Mouse (Mus musculus) MEL (cell line): ENCODE measurements around the gene Amhr2. TPM values are rescaled to one million over a fixed set of nuclear protein-coding genes. Genes with fewer than 3 reads are reported as not detected.

Experiments used
- DNase-seq: peaks from one replicate; pipeline ENCODE4 v3.0.0; 2011; ENCODE audit warnings: low read depth, low spot score
- H3K27ac ChIP-seq: 2 replicates; pipeline ENCODE4 v1.5.1; 2012; ENCODE audit warnings: low read depth, mild to moderate bottlenecking, control low read depth, low read length, moderate library complexity; ENCODE audit not compliant: control insufficient read depth
- H3K27me3 ChIP-seq, 2 experiments: fragments of 150-350 bp in 1 of 2; sonication (generic) in 1 of 2; 2 replicates each; pipeline ENCODE4 v1.6.1; 2012; ENCODE audit warnings: low read length in 2 of 2, mild to moderate bottlenecking in 2 of 2, improper control_type of control experiment in 1 of 2, moderate library complexity in 1 of 2; ENCODE audit not compliant: insufficient read depth in 2 of 2, control insufficient read depth in 1 of 2
- H3K36me3 ChIP-seq, 2 experiments: 2 replicates each; pipeline ENCODE4 v1.6.1; 2012 to 2014; ENCODE audit warnings: low read length in 2 of 2, improper control_type of control experiment in 1 of 2, inconsistent platforms in 1 of 2, mild to moderate bottlenecking in 1 of 2; ENCODE audit not compliant: insufficient read depth in 2 of 2, control insufficient read depth in 1 of 2
- H3K4me1 ChIP-seq, 2 experiments: fragments of 150-350 bp in 1 of 2; sonication (generic) in 1 of 2; 2 replicates each; pipeline ENCODE4 v1.6.1; 2012; ENCODE audit warnings: low read length in 2 of 2, improper control_type of control experiment in 1 of 2, mild to moderate bottlenecking in 1 of 2; ENCODE audit not compliant: insufficient read depth in 2 of 2, control insufficient read depth in 1 of 2
- H3K4me3 ChIP-seq, 2 experiments: fragments of 150-350 bp in 1 of 2; sonication (generic) in 1 of 2; 2 replicates each; pipeline ENCODE4 v1.5.1; 2012; ENCODE audit warnings: low read depth in 2 of 2, low read length in 2 of 2, mild to moderate bottlenecking in 2 of 2, moderate library complexity in 2 of 2, control low read depth in 1 of 2, improper control_type of control experiment in 1 of 2; ENCODE audit not compliant: control insufficient read depth in 1 of 2, insufficient read depth in 1 of 2
- H3K79me2 ChIP-seq: 2 replicates; pipeline ENCODE4 v1.6.1; 2012; ENCODE audit warnings: mild to moderate bottlenecking, low read length, moderate library complexity; ENCODE audit not compliant: control insufficient read depth, poor library complexity, insufficient read depth
- H3K9ac ChIP-seq: 2 replicates; pipeline ENCODE4 v1.6.1; 2012; ENCODE audit warnings: low read depth, mild to moderate bottlenecking, control low read depth, low read length, moderate library complexity; ENCODE audit not compliant: control insufficient read depth, poor library complexity, severe bottlenecking
- H3K9me3 ChIP-seq: fragments of 150-350 bp; sonication (generic); replicated peaks from 2 replicates; pipeline ENCODE4 v1.6.1; 2012; ENCODE audit warnings: mild to moderate bottlenecking, low read length, improper control_type of control experiment, moderate library complexity; ENCODE audit not compliant: insufficient read depth
- BHLHE40 ChIP-seq: IDR thresholded peaks from 2 replicates; pipeline ENCODE4 v1.6.1; 2012; ENCODE audit warnings: low read depth, mild to moderate bottlenecking, inconsistent platforms, low read length, improper control_type of control experiment, borderline replicate concordance
- CTCF ChIP-seq, 3 experiments: IDR thresholded peaks in 2 of 3; conservative IDR thresholded peaks in 1 of 3; 2 replicates each; pipeline ENCODE4 v1.5.1; 2011 to 2012; ENCODE audit warnings: low read length in 3 of 3, low read depth in 2 of 3, mild to moderate bottlenecking in 2 of 3, improper control_type of control experiment in 1 of 3, inconsistent platforms in 1 of 3, mixed read lengths in 1 of 3, moderate library complexity in 1 of 3; ENCODE audit not compliant: control insufficient read depth in 1 of 3, insufficient read depth in 1 of 3, poor library complexity in 1 of 3, severe bottlenecking in 1 of 3
- E2F4 ChIP-seq: IDR thresholded peaks from 2 replicates; pipeline ENCODE4 v1.6.1; 2011; ENCODE audit warnings: low read depth, low read length, improper control_type of control experiment, borderline replicate concordance
- ELF1 ChIP-seq: IDR thresholded peaks from 2 replicates; pipeline ENCODE4 v1.6.1; 2014; ENCODE audit warnings: low read depth, mild to moderate bottlenecking, inconsistent platforms, low read length, improper control_type of control experiment, moderate library complexity
- EP300 ChIP-seq, 2 experiments: IDR thresholded peaks; 2 replicates each; pipeline ENCODE4 v1.6.1; 2011; ENCODE audit warnings: improper control_type of control experiment in 2 of 2, low read length in 2 of 2, low read depth in 1 of 2, mild to moderate bottlenecking in 1 of 2
- ETS1 ChIP-seq: IDR thresholded peaks from 2 replicates; pipeline ENCODE4 v1.6.1; 2012; ENCODE audit warnings: low read depth, mild to moderate bottlenecking, inconsistent platforms, low read length, improper control_type of control experiment, moderate library complexity
- GABPA ChIP-seq: IDR thresholded peaks from 2 replicates; pipeline ENCODE4 v1.6.1; 2012; ENCODE audit warnings: low read depth, mild to moderate bottlenecking, inconsistent platforms, low read length, improper control_type of control experiment, moderate library complexity
- HCFC1 ChIP-seq: IDR thresholded peaks from 2 replicates; pipeline ENCODE4 v1.6.1; 2012; ENCODE audit warnings: low read depth, mild to moderate bottlenecking, inconsistent platforms, low read length, improper control_type of control experiment, moderate library complexity
- KAT2A ChIP-seq: conservative IDR thresholded peaks from 2 replicates; pipeline ENCODE4 v1.6.1; 2012; ENCODE audit warnings: low read depth, low read length, improper control_type of control experiment, inconsistent platforms
- MAFK ChIP-seq: IDR thresholded peaks from 2 replicates; pipeline ENCODE4 v1.6.1; 2011; ENCODE audit warnings: low read depth, mild to moderate bottlenecking, low read length, improper control_type of control experiment, borderline replicate concordance
- MXI1 ChIP-seq: IDR thresholded peaks from 2 replicates; pipeline ENCODE4 v1.6.1; 2011; ENCODE audit warnings: mild to moderate bottlenecking, low read depth, low read length, improper control_type of control experiment
- NRF1 ChIP-seq: IDR thresholded peaks from 2 replicates; pipeline ENCODE4 v1.6.1; 2014; ENCODE audit warnings: low read depth, mild to moderate bottlenecking, inconsistent platforms, low read length, improper control_type of control experiment, moderate library complexity; ENCODE audit not compliant: poor library complexity, insufficient read depth, severe bottlenecking
- POLR2A ChIP-seq, 2 experiments: IDR thresholded peaks; 2 replicates each; pipeline ENCODE4 v1.6.1; 2011 to 2012; ENCODE audit warnings: low read length in 2 of 2, mild to moderate bottlenecking in 2 of 2, control low read depth in 1 of 2, improper control_type of control experiment in 1 of 2, low read depth in 1 of 2, moderate library complexity in 1 of 2; ENCODE audit not compliant: control insufficient read depth in 1 of 2, insufficient read depth in 1 of 2, poor library complexity in 1 of 2
- POLR2AphosphoS5 ChIP-seq: IDR thresholded peaks from 2 replicates; pipeline ENCODE4 v1.6.1; 2012; ENCODE audit warnings: low read depth, borderline replicate concordance, mild to moderate bottlenecking, inconsistent platforms, low read length, moderate library complexity, mixed read lengths
- RAD21 ChIP-seq: IDR thresholded peaks from 2 replicates; pipeline ENCODE4 v1.6.1; 2011; ENCODE audit warnings: mild to moderate bottlenecking, low read depth, low read length, improper control_type of control experiment
- RCOR1 ChIP-seq: IDR thresholded peaks from 2 replicates; pipeline ENCODE4 v1.6.1; 2012; ENCODE audit warnings: low read depth, mild to moderate bottlenecking, inconsistent platforms, low read length, improper control_type of control experiment
- SIN3A ChIP-seq: IDR thresholded peaks from 2 replicates; pipeline ENCODE4 v1.6.1; 2012; ENCODE audit warnings: low read length, improper control_type of control experiment, inconsistent platforms
- SMC3 ChIP-seq: IDR thresholded peaks from 2 replicates; pipeline ENCODE4 v1.6.1; 2011; ENCODE audit warnings: low read depth, low read length, improper control_type of control experiment
- TAL1 ChIP-seq: IDR thresholded peaks from 2 replicates; pipeline ENCODE4 v1.6.1; 2012; ENCODE audit warnings: mild to moderate bottlenecking, inconsistent platforms, low read length, moderate library complexity, mixed read lengths
- UBTF ChIP-seq: IDR thresholded peaks from 2 replicates; pipeline ENCODE4 v1.6.1; 2012; ENCODE audit warnings: low read depth, mild to moderate bottlenecking, inconsistent platforms, low read length, improper control_type of control experiment, moderate library complexity, borderline replicate concordance; ENCODE audit not compliant: insufficient read depth
- USF1 ChIP-seq: IDR thresholded peaks from 2 replicates; pipeline ENCODE4 v1.6.1; 2014; ENCODE audit warnings: low read depth, mild to moderate bottlenecking, inconsistent platforms, low read length, improper control_type of control experiment, moderate library complexity
- ZKSCAN1 ChIP-seq: IDR thresholded peaks from 2 replicates; pipeline ENCODE4 v1.6.1; 2012; ENCODE audit warnings: low read depth, mild to moderate bottlenecking, inconsistent platforms, low read length, improper control_type of control experiment, moderate library complexity
- ZMIZ1 ChIP-seq: IDR thresholded peaks from 2 replicates; pipeline ENCODE4 v1.6.1; 2012; ENCODE audit warnings: low read depth, mild to moderate bottlenecking, inconsistent platforms, low read length, improper control_type of control experiment, moderate library complexity
- polyA plus RNA-seq, 2 experiments: library from polyadenylated mRNA; stranded (reverse) in 1 of 2; unstranded in 1 of 2; fragments of >175 nt in 1 of 2; fragments of >200 nt in 1 of 2; gene quantifications; 2 replicates each; pipeline versions ENCODE4 v1.2.1 to v1.2.4; 2012; ENCODE audit warnings: low replicate concordance in 2 of 2, low read depth in 1 of 2; ENCODE audit not compliant: insufficient read length in 2 of 2, insufficient read depth in 1 of 2, missing spikeins in 1 of 2
- total RNA-seq: library from RNA; depleted of rRNA; stranded (reverse); fragments of 300-350 nt; gene quantifications from 2 replicates; pipeline ENCODE4 v1.2.3, GENCODE M21; 2012

Amhr2 gene
- total and polyA plus RNA-seq, 3 experiments: 6.9 to 22.7 TPM; not detected in 1

GRCm38 (mm10) chr15:102408558-102409130, 36.5 kb upstream of the Amhr2 start:
- H3K27ac ChIP-seq: no peak overlapping the region
- H3K79me2 ChIP-seq: peaks cover 46% of the 10 kb centered on the region
- DNase-seq: peak; percentile 63
- no peak overlapping the region for H3K4me3 ChIP-seq
- peak; percentile 59 for TF ChIP-seq TAL1
- TF ChIP-seq USF1: no peak
- TF ChIP-seq ZKSCAN1: no peak
- no peak for TF ChIP-seq HCFC1
- TF ChIP-seq ELF1: no peak
- no peak for TF ChIP-seq NRF1
- TF ChIP-seq EP300 (IDR thresholded peaks at IDR 0.05; ENCODE audit: low read depth in 1 of 2, low read length in 2 of 2): 0 out of 4 replicates have a peak, but pooled peaks of 1 of the 2 experiments have one; percentile 27
- TF ChIP-seq, all 39 proteins: peak for 2
- Histone ChIP-seq H3K9ac (no peak overlapping the region), H3K4me1 (peaks cover 5 to 21% of the 10 kb centered on the region in 2 experiments; a peak in 3 of 4 replicates), H3K9me3 (no peaks in the 10 kb centered on the region), H3K27me3 (no peaks in the 10 kb centered on the region), H3K36me3 (peaks cover 11 to 44% of the 10 kb centered on the region in 2 experiments)

- Histone ChIP-seq H3K9me3 (no peaks in the 10 kb centered on the region), H3K79me2 (peaks cover 50% of the 10 kb centered on the region), H3K27me3 (no peaks in the 10 kb centered on the region), H3K4me1 (peaks cover 5 to 21% of the 10 kb centered on the region in 2 experiments; a peak in 3 of 4 replicates), H3K4me3 (no peak overlapping the region), H3K9ac (no peak overlapping the region), H3K27ac (no peak overlapping the region), H3K36me3 (peaks cover 15 to 49% of the 10 kb centered on the region in 2 experiments)
- TF ChIP-seq USF1 (no peak), E2F4 (no peak), ZMIZ1 (no peak), GABPA (no peak), SIN3A (no peak), CTCF (IDR thresholded peaks at IDR 0.05 in 2 of 3, conservative IDR thresholded peaks at IDR 0.05 in 1 of 3; ENCODE audit: control insufficient read depth in 1 of 3, insufficient read depth in 1 of 3, low read depth in 2 of 3, low read length in 3 of 3, poor library complexity in 1 of 3, severe bottlenecking in 1 of 3) (no peak), RAD21 (no peak), KAT2A (no peak), RCOR1 (no peak), ELF1 (no peak), ETS1 (no peak), EP300 (IDR thresholded peaks at IDR 0.05; ENCODE audit: low read depth in 1 of 2, low read length in 2 of 2) (no peak), POLR2AphosphoS5 (no peak), BHLHE40 (no peak), MXI1 (no peak), SMC3 (no peak), UBTF (no peak), POLR2A (IDR thresholded peaks at IDR 0.05; ENCODE audit: control insufficient read depth in 1 of 2, insufficient read depth in 1 of 2, low read depth in 1 of 2, low read length in 2 of 2, poor library complexity in 1 of 2) (no peak), MAFK (no peak)
- no peak for DNase-seq
Measured at GRCm38 (mm10) chr15:102409286-102409685, 35.9 kb upstream of the Amhr2 start.
